Mouse (Mus musculus): ENCODE results near the gene Sgpp1.

Sgpp1 gene

DNA sequence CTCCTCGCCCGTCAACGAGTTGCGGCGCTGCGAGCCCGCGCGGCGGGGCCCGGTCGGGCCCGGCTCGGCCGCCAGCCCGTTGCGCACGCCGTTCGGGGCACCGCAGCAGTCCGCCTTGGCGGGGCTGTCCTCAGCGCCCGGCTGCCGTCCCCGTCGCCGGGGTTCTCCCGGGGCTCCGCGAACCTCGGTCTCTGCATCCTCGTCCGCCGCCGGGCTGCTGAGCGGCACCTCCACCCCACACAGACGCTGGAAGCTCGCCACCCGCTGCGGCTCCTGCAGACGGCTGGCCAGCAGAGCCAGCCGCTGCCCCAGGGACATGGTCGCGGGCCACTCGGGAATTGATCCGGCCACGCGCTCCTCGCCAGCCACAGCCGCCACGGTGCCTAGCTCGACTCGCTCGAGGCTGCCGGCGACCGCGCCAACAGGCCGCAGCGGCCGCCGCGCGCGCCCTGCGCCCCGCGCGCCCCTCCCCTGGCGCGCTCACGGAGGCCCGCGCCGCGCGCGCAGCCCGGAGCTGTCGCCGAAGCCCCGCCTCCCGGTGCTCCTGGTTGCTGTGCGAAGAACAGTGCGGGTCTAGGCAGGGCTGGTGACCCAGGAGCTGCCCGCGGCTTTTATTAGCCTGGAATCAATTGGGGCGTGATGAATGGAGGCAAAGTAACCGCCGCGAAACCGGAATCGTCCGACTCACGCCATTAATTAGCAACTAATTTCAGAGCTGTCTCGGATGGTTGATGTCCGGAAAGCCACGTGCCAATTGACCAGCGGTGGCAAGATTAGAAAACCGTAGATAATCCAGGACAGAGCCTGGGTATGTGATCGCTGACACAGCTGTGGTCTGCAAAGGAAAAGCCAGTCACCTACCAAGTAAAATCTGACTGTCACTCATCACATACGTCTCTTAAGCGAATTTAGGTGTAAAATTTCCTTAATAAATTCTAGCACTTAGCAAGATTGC is at the start of gene Sgpp1:
Sgpp1 (minus strand) TSS at position 484 of the 955 bp plus-strand sequence.
- DNase-seq (ENCODE audit: low spot score in 2 of 2): peak; percentile 85 to 90

DNA sequence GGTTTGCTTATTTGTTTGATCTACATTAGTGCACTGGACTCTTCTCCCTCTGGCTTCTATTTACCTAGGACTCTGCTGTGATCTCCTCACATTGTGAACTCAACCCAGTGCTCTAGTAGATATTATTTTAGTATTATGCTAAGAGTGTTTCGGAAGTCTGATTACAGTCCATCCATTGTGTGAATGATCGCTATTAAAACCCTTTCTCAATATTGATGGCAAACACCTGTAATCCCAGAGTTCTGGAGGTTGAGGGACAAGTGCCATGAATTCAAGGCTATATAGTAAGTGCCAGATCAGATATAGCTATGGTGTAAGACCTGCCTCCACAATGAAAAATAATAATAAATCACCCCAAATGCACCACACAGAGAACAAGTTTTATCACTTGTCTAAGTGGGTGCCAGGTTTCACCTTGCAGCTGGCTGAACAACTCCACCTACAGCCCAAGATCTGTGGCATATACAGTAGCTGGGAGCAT is 48.8 kb upstream of the Sgpp1 start:
- no peak for DNase-seq (ENCODE audit: low spot score in 2 of 2)

DNA sequence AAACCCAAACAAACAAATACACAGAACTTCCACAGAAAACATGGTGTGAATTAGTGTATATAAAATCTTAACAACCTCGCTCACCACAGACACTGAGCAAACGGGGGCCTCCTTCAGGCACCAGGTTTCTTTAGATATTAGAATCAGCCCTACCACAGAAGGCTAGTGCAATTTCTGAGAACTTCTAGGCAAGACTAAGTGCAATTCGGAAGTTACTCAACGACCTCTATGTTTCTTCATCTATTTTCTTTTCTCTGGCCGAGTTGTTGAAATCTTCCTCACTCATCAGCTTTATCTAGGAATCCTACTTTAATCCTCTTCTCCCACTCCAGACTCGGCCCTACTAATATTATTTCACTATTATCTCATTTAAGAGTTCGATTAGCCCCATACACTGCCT is 46.5 kb upstream of the Sgpp1 start:
- DNase-seq (ENCODE audit: low spot score in 2 of 2): no peak

DNA sequence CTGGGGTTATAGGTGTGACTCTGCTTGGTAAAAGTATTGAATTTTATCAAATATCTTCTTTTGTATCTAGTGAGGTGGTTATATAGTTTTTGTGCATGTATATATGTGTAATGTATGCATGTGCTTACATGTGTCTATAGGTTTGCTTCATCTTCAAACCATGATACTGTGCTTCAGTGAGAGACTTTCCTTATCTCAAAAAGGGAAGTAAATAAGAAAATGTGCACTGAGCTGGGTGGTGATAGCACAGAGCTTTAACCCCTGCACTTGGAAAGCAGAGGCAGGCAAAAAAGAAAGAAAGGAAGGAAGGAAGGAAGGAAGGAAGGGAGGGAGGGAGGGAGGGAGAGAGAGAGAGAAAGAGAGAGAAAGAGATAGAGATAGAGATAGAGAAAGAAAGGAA is 45.9 kb upstream of the Sgpp1 start:
- no peak for DNase-seq (ENCODE audit: low spot score in 2 of 2)

DNA sequence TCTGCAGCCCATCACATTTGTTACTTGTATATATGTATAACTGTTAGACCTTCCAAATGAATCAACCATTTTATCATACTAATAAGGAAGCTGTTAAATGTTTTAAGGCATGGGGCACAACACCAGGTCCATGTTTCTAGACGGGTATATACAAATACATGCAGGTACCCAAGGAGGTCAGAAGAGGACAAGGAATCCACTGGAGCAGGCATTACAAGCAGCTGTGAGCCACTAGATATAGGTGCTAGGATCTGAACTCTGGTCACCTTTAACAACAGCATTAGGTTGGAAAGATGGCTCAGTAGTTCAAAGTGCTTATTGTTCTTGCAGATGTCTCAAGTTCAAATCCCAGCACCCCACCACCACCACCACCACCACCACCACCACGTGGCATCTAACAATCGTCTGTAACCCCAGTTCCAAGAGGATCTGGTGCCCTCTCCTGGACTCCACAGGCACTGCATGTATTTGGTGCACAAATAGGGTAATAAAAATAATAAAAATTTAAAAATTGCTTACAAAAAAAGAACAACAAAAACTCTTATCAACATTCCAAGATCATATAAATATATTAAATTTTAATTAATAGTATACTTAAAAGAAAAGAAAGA is 37.0 kb upstream of the Sgpp1 start:
- DNase-seq (ENCODE audit: low spot score in 2 of 2): peak; percentile 25 to 38

DNA sequence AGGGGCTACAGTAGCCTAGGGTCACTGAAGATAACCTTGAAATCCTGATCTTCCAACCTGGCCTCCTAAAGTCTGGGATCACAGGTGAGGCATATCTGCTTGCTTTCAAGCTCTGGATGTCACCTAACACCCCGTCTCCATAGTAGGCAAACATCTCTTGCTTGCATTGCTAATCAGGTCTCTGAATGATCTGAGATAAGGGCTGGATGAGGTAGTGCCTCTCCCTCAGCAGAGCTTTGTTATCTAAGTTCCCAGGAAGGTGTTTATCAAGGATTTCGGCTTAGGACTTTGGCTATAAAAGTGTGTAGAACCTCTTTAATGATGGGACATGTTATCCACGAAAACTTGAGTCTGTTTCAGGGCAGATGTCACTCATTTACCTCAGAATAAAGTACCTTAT is 35.9 kb upstream of the Sgpp1 start:
- DNase-seq (ENCODE audit: low spot score in 2 of 2): no peak

DNA sequence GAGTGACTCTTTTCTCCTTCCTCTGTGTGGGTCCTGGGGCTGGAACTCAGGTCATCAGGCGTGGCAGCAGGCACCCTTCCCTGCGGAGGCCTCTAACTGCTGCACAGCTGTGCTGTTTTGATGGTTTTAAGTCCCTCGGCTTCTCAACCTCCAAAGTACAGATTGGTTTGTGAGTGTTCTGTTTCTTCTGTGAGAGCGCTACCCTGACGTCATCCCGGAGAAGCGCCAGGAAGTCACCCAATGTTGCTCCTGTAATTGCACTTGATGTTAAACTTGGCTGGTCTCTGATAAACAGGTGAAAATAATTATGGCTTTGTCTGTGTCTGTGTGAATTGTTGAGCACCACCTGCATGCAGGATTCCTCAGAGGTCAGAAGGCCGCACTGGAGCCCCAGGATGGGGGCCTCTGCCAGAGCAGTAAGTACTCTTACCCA is 31.4 kb upstream of the Sgpp1 start:
- DNase-seq (ENCODE audit: low spot score in 2 of 2): peak; percentile 16 to 30

DNA sequence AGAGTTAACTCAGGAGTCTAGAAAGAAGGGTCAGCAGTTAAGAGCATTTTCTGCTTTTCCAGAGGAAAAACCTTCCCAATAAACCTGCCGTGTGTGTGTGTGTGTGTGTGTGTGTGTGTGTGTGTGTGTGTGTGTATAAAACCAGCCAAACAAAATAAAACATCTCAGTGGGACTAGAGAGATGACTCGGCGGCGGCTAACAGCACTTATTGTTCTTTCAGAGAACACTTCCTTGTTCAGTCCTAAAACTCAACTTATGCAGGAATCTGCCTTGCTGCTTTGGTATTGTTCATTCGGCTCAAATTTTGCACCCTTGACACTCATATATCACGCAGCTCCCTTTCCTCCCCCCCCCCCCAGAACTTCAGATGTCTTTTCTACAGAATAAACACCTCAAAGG is 30.9 kb upstream of the Sgpp1 start:
- no peak for DNase-seq (ENCODE audit: low spot score in 2 of 2)

DNA sequence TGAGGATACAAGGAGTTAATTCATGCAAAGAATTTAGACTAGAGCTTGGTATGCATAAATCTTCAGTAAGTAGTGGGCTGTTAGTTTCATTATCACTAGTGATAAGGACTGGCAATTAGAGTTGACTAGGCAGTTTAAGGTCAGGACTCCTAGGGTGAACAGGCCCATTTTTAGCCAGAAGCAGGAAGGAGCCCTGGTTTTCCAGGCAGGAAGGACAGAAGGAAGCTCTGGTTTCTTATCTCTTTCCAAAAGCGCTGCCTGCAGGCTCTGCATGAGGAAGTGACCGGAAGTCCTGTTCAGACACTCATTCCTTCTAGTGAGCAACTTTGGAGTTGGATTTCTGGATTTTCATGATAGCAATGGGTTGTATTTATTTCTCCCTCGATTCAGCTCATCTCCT is 30.2 kb upstream of the Sgpp1 start:
- DNase-seq (ENCODE audit: low spot score in 2 of 2): peak; percentile 46 to 57

DNA sequence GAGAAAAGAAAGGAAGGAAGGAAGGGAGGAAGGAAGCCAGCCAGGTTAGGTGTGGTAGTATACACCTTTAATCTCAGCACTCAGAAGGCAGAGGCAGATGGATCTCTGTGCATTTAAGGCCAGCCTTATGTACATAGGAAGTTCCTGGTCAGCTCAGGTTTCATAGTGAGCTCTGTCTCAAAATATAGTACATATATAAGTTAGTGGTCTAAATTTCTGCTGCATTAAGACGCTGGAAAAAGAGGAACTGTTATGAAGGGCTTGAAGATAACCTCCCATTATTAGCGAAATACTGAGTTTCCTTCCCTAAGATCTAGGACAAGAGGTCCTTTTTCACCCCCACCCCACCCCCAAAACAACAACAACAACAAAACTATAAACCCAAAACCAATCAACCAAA is 20.9 kb upstream of the Sgpp1 start:
- DNase-seq (ENCODE audit: low spot score in 2 of 2): no peak

DNA sequence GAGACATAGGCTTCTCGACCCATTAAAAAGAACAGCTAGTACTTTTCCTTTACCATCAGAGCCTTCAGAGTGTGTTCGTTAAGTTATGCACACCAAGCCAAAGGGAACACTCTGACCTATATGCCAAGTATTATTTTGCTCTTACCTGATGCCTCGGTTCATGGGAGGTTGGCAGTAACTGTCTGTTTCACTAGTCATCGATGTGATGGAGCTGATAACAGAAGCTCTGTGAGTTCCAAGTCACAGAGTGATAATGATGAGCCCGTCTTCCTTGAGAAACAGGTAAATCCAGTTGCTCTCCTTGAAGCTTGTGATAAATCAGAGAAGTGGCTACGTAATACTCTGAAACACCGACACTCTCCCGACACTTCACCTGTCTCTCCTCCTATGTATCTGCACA is 18.2 kb upstream of the Sgpp1 start:
- DNase-seq (ENCODE audit: low spot score in 2 of 2): no peak

DNA sequence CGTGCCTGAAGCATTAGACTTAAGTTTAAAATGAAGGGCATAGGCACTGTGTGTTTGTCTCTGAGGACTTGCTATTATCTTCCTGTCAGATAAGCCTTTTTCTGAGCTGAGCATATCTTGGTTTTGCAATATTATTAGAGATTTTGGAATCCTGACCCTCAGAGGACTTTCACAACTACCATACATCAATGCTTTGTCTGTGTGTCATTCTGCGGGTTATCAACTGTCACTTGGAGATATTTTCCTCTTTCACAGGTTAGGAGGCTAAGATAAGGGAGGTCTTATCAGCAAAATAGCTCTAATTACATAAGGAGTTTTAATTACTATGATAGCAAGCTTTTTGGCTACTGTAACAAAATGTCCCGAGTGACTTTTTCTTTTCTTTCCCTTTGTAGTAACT is 16.5 kb upstream of the Sgpp1 start:
- DNase-seq (ENCODE audit: low spot score in 2 of 2): no peak

DNA sequence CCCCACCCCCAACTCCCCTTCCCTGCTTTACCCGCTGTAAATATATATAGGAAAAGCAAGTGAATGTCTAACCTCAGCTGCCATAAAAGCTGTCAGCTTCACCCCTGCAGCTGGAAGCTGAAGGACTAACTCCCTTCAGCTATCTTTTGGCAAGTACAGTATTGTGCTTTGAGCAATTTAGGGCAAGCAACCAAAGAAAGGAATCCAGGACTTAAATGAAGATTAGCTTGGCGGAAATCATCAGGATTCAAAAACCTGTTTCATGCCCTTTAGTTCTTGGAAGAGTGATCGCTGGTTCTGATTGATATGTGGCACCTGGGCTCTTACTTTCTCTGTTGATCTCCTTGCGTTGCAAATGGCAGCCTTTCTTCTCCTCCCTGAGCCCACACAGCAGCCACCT is 13.0 kb upstream of the Sgpp1 start:
- no peak for DNase-seq (ENCODE audit: low spot score in 2 of 2)

DNA sequence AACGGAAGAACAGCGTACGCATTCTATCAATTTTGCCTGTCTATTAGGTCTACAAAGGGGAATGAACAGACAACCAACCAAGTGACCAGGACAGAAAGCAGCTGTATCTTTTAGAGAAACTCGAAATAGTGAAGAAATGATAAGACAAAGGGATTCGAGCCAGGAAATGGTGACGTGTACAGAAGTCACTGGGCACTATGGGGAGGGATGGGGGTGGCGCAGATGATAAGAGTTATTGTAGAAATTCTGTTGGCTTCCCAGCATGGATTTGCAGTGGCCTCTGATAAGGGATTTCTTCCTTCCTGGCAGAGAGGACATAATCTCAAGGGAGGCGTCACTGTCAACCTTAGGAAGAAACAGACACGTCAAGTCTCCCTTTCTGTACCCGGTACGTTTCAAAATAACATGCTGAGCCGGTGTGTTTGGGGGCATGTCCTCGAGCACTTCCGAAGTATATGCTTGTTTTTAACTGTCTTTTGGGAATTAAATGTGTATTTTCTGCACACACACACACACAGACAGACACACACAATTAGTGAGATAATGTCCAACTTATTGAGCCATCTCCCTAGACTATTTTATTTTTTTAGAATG is 10.3 kb upstream of the Sgpp1 start:
- DNase-seq (ENCODE audit: low spot score in 2 of 2): peak in 1 of 2 experiments; percentile 35

DNA sequence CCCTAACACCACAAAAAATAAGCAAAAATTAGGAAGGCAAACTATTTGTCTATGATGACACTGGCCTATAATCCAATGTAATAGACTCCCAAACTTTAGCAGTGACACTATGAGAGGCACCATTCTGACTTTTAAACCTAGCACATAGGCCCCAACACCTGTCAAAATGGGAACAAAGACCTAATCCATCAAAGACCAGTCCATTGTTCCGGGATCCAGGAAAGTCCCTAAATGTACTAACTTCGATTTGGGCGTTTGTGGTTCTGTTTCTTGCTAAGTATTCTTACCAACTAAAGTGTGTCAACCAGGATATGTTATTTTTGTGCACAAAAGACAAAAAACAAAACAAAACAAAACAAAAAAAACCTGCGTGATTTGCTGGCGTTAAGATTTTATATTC is 6.6 kb upstream of the Sgpp1 start:
- no peak for DNase-seq (ENCODE audit: low spot score in 2 of 2)

DNA sequence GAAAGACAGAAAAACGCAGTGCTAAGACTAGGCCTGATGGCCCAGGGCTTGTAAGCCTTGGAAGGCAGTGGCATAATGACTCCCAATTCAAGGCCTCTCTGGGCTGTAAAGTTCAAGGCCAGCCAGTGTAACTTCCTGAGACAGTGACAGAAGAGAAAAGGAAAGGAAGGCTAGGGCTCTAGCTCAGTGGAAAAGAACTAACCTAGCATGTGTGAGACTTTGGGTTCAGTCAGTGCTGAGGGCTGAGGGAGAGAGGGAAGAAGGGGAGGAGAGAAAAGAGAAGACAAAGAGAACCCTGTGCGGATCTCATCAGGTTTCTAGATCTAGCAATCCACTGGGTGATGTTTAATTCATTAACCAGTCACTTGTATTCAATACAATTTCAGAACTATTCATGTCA is 5.7 kb upstream of the Sgpp1 start:
- DNase-seq (ENCODE audit: low spot score in 2 of 2): no peak

DNA sequence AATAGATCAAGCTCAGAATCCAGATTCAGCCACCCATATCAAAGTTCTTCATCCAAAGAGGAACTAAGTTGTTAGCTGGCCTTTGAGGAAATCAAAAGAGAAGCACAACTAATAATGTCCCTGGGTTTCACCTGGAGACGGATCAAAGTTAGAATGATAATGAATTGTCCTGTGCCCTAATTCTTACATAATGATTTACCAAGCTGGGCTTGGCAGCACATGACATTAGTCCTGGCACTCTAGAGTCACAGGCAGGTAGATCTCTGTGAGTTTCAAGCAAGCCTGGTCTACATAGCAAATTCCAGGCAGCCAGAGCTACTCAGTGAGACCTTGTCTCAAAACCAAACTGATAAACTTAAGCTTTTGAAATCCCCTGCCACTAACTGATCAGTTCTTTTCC is 4.9 kb upstream of the Sgpp1 start:
- DNase-seq (ENCODE audit: low spot score in 2 of 2): no peak

DNA sequence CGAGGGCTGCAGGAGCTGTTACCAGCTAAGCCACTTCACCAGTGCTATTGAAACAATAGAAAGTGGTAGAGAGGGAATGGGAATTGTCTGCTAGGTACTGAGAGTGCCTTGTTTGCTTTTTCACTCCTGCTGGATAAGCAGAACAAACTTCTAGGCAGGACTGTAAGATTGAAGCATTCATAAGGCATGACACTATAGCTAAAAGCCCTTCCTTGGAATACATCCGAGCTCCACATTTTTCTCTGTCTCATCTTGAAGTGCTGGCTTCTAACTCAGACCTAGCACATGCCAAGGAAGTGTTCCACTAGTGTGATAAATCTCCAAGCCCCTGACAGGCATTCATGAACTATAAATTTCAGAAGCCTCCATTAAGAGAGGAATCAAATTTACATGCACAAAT is 4.1 kb upstream of the Sgpp1 start:
- DNase-seq (ENCODE audit: low spot score in 2 of 2): no peak

DNA sequence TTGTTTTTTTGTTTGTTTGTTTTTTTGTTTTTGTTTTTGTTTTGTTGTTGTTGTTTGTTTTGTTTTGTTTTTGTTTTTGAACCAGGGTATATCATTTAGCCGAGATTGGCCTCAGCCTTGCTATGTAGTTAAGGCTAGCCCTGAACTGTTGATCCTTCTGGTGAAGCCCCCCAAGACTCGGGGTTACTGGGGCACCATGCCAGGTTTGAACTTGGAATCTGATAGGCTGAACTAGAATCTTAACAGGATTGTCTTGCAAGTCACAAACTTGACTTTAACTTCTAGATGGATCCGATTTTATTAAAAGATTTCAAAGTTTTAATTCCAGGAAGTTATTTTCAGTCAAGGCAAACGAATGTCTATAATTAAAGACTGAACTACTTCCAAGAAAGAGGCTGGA is 767 bp upstream of the Sgpp1 start:
- DNase-seq (ENCODE audit: low spot score in 2 of 2): no peak

DNA sequence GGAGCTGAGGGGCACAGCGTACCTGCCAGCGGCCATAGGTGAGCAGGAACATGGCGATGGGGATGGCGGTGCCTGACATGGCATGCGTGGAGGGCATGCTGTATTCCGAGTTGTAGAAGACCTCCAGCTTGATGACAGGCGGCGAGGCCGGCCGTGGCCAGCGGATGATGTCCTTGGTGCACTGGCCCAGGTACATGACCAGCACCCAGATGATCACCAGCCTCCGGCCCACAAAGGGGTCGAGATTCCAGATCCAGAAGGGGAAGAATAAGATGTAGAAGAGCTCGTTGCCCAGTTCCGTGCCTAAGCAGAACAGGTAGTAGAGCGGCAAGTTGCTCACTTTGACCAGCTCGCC is 661 bp downstream of the Sgpp1 start:
- DNase-seq (ENCODE audit: low spot score in 2 of 2): peak; percentile 29 to 37

DNA sequence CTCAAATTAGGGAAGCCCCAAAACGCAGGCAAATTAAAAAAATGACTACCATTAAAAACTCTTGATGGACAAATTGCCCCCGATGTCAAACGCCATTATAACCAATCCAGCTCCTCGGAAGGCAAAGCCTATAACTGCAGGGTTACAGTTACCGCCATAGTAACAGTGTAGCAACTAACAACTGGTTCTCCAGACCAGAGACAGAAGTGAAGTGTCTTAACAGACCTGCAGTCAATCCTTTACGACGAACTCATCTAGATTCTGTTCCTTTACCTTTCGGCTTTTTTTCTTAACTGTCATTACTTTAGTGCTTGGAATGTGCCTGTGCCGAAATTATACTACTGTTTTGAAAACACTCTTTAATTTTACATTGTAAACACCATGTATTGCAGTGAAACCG is 1.4 kb downstream of the Sgpp1 start:
- peak in 1 of 2 experiments; percentile 19 for DNase-seq (ENCODE audit: low spot score in 2 of 2)

DNA sequence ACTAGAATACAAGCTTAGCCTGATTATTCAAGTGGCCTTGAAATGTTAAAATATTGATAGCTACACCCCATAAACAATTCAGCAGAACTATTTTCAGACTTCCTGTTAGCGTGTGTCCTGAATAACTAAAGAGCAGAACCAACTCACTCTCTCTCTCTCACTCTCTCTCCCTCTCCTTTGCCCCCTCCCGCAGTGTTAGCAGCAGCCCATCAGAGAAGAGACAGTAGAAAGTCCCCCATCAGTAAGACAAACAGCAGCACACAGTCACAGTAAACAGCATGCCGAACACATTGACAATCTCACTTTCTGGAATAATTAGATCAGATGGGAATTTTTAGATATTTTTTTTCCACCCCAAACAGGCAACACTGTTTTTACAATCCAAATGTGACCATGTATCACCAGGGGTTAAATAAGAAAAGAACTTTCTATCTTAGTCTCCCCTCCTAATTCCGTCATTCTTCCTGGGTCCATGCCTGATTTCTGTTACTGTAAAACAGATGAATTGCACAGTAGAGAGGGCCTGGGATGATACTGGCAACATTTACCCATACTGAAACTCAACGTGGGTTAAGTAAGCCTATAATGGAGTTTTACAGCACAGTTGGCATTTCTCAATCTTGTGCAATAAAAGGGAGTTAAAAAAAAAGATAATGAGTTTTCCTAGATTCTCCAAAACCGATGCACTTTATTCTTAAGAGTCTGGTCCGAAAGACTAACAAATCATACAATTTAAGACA is 2.0 kb downstream of the Sgpp1 start:
- DNase-seq (ENCODE audit: low spot score in 2 of 2): peak; percentile 18 to 33
